Mouse (Mus musculus): ENCODE measurements around the gene Vsig8.

GRCm38 (mm10) chr1:172580116-172580515, 24.4 kb downstream of the Vsig8 start:
- TF ChIP-seq CTCF (IDR thresholded peaks at IDR 0.05; ENCODE audit: borderline replicate concordance, insufficient read depth, low read depth, low read length) (no peak), POLR2A (IDR thresholded peaks at IDR 0.05; ENCODE audit: borderline replicate concordance, insufficient read depth, low read length) (no peak)

All from cerebellum, adult 2 months (tissue).